Mouse (Mus musculus) CD4-positive naive resting alpha-beta T cell, adult 76 days (primary cell): ENCODE measurements around the gene Rundc1. TPM values are rescaled to one million over a fixed set of nuclear protein-coding genes. Genes with fewer than 3 reads are reported as not detected.

Experiments
- total RNA-seq: library from RNA; stranded (reverse); gene quantifications from one replicate; pipeline ENCODE4 v1.2.4, GENCODE M21; 2023

The Rundc1 gene
- total RNA-seq, result 23.7 TPM

GRCm38 (mm10) chr11:101424925-101425813 lies at the start of gene Rundc1, which contains the start of gene Ptges3l:
TSS of gene Rundc1 (plus strand) at chr11:101425085.
TSS of gene Ptges3l (minus strand) at chr11:101425333.

GRCm38 (mm10) chr11:101417101-101417855 lies 7.6 kb upstream of the Rundc1 start, which contains the start of gene Aarsd1:
TSS of gene Aarsd1 (minus strand) at chr11:101417615.

GRCm38 (mm10) chr11:101424105-101424851 lies 607 bp upstream of the Rundc1 start, which contains the start of gene Gm27029:
TSS of gene Gm27029 (minus strand) at chr11:101424796.

GRCm38 (mm10) chr11:101442127-101442693 lies 17.3 kb downstream of the Rundc1 start, which contains the start of gene Rpl27:
TSS of gene Rpl27 (plus strand) at chr11:101442298.

GRCm38 (mm10) chr11:101448274-101448746 lies 23.4 kb downstream of the Rundc1 start, which contains the start of gene Ifi35:
TSS of gene Ifi35 (plus strand) at chr11:101448407.

GRCm38 (mm10) chr11:101464211-101465100 lies 39.6 kb downstream of the Rundc1 start, which contains the start of gene Rnd2:
TSS of gene Rnd2 (plus strand) at chr11:101464999.

GRCm38 (mm10) chr11:101465869-101466551 lies 41.1 kb downstream of the Rundc1 start, which contains the start of gene Vat1:
TSS of gene Vat1 (minus strand) at chr11:101466230.

Other genes starting within 250 kb of the Rundc1 start
- not detected for gene Ccr10, start 249.6 kb upstream of the Rundc1 start, total RNA-seq
- 72.5 TPM for gene Ezh1, start 198.6 kb upstream of the Rundc1 start, total RNA-seq
- gene Ramp2, start 179.1 kb upstream of the Rundc1 start, total RNA-seq, result not detected
- gene Vps25, start 171.4 kb upstream of the Rundc1 start, total RNA-seq, result 73.4 TPM
- 1.8 TPM for gene Wnk4, start 164.5 kb upstream of the Rundc1 start, total RNA-seq
- not detected for gene Cntd1, start 146.1 kb upstream of the Rundc1 start, total RNA-seq
- 21.3 TPM for gene Coa3, start 146.0 kb upstream of the Rundc1 start, total RNA-seq
- 178 TPM for gene Becn1, start 122.8 kb upstream of the Rundc1 start, total RNA-seq
- gene Psme3, start 108.9 kb upstream of the Rundc1 start, total RNA-seq, result 124 TPM
- 17.0 TPM for gene Aoc2, start 100.0 kb upstream of the Rundc1 start, total RNA-seq
- gene Aoc3, start 94.5 kb upstream of the Rundc1 start, total RNA-seq, result 1.00 TPM
- not detected for gene G6pc, start 57.5 kb upstream of the Rundc1 start, total RNA-seq
- 22.1 TPM for gene Aarsd1, start 7.5 kb upstream of the Rundc1 start, total RNA-seq
- 2.1 TPM for gene Gm27029, start 289 bp upstream of the Rundc1 start, total RNA-seq
- 6.8 TPM for gene Ptges3l, start 248 bp downstream of the Rundc1 start, total RNA-seq
- 104 TPM for gene Rpl27, start 17.2 kb downstream of the Rundc1 start, total RNA-seq
- gene Ifi35, start 23.3 kb downstream of the Rundc1 start, total RNA-seq, result 55.9 TPM
- 0.56 TPM for gene Rnd2, start 39.9 kb downstream of the Rundc1 start, total RNA-seq
- gene Vat1, start 41.1 kb downstream of the Rundc1 start, total RNA-seq, result 5.3 TPM
- gene Brca1, start 126.9 kb downstream of the Rundc1 start, total RNA-seq, result 3.3 TPM
- 171 TPM for gene Nbr1, start 127.1 kb downstream of the Rundc1 start, total RNA-seq
- 4.0 TPM for gene Tmem106a, start 157.2 kb downstream of the Rundc1 start, total RNA-seq
- not detected for gene Gm11634, start 174.2 kb downstream of the Rundc1 start, total RNA-seq
- 26.4 TPM for gene Rdm1, start 202.1 kb downstream of the Rundc1 start, total RNA-seq
- 4.3 TPM for gene Arl4d, start 240.5 kb downstream of the Rundc1 start, total RNA-seq